Mouse (Mus musculus) liver, embryonic 16.5 days (tissue): Measurements from ENCODE around the gene Fam45a. TPM values are rescaled to one million over a fixed set of nuclear protein-coding genes. Genes with fewer than 3 reads are reported as not detected.

Experiments used
- ATAC-seq: fragments of 200-750 bp; cut with Nextera tagmentation; 2 replicates; pipeline ENCODE4 v1.8.0; 2017; ENCODE audit warnings: low read depth, mild to moderate bottlenecking, moderate number of reproducible peaks, moderate library complexity
- H3K27ac ChIP-seq: fragments of 300-500 bp; sonication (generic); 2 replicates; pipeline ENCODE4 v1.5.1; 2014; ENCODE audit warnings: mild to moderate bottlenecking, low read length
- H3K27me3 ChIP-seq: fragments of 300-500 bp; sonication (generic); 2 replicates; pipeline ENCODE4 v1.6.1; 2014; ENCODE audit warnings: low read depth, low read length, mixed read lengths; ENCODE audit not compliant: control insufficient read depth, insufficient read depth
- H3K36me3 ChIP-seq: fragments of 300-500 bp; sonication (generic); 2 replicates; pipeline ENCODE4 v1.6.1; 2014; ENCODE audit warnings: mild to moderate bottlenecking; ENCODE audit not compliant: control insufficient read depth, insufficient read depth
- H3K4me1 ChIP-seq: fragments of 300-500 bp; sonication (generic); 2 replicates; pipeline ENCODE4 v1.6.1; 2014; ENCODE audit warnings: low read depth, low read length, mixed read lengths; ENCODE audit not compliant: control insufficient read depth
- H3K4me2 ChIP-seq: fragments of 300-500 bp; sonication (generic); 2 replicates; pipeline ENCODE4 v1.6.1; 2014; ENCODE audit warnings: low read depth, low read length, mixed read lengths
- H3K4me3 ChIP-seq: fragments of 300-500 bp; sonication (generic); 2 replicates; pipeline ENCODE4 v1.5.1; 2014; ENCODE audit warnings: low read depth, mild to moderate bottlenecking, low read length
- H3K9ac ChIP-seq: fragments of 300-500 bp; sonication (generic); 2 replicates; pipeline ENCODE4 v1.6.1; 2014; ENCODE audit warnings: low read depth, low read length
- H3K9me3 ChIP-seq: fragments of 300-500 bp; sonication (generic); replicated peaks from 2 replicates; pipeline ENCODE4 v1.6.1; 2016; ENCODE audit warnings: low read length; ENCODE audit not compliant: control insufficient read depth
- WGBS: fragments of 180-500 bp; shearing (Covaris S2); extraction: QIAGEN DNeasy Blood & Tissue Kit; methylation state at CpG from one replicate; pipeline ENCODE4 v1.1.7; 2014; ENCODE audit not compliant: insufficient replicate concordance; 5-methylcytosine and 5-hydroxymethylcytosine counted together
- polyA plus RNA-seq: library from polyadenylated mRNA; unstranded; fragments of >200 nt; fragmentation: Nextera tagmentation; extraction: Ambion mirVana; gene quantifications from 2 replicates; pipeline ENCODE4 v1.2.1, GENCODE M21; 2015

Fam45a gene
- polyA plus RNA-seq = 21.0 and 21.1 TPM in 2 replicates

DNA sequence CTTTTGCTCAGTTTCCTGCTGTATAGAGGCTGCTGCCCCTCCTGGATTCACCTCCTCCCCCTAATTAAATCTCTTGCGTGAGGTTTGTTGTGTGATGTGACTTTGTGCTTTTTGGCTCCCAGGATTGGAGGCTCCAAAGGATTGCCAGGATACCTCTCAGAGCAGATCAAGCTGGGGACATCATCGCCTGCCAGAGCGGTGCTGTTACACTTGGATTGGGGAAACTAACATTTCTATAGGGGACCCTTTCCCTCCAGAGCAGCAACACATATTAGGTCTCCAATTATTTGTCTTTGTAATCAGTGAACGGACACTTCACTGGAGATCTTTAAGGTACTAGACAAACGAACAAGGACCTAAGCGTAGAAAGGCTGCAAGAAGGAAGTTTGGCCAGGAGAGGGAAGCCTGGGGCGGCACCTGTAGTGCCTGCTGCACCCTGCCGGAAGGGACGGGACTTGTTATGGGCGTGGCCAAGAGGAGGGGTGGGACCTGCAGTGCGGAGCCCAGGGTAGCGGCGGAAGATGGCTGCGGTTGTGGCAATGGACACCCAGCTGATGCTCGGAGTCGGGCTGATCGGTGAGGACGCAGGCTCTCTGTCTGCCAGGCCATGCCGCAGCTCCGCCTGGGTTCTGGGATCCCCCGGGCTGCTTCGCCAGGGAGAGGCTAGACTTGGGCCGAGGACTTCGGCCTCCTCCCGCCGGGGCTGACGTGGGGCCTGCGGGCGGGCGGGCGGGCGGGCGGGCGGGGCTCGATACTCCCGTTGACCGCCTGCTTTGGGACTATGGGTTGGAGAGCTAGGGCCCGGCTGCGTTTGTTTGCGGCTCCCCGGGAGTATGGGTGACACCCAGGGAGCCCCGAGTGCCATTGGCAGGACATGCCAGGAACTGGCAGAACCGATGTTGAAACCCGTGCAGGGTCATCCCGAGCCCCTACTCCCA is at the start of gene Fam45a:
Fam45a (plus strand) TSS at position 488 of the 938 bp plus-strand sequence.
- Histone ChIP-seq H3K4me2 (peak within 1 kb of the TSS; percentile 82), H3K36me3 (peaks cover 7% of the 10 kb centered on the region), H3K27me3 (no peaks in the 10 kb centered on the region), H3K4me1 (peaks cover 29% of the 10 kb centered on the region), H3K9ac (peak within 1 kb of the TSS; percentile 89), H3K4me3 (peak within 1 kb of the TSS; percentile 86), H3K9me3 (no peaks in the 10 kb centered on the region), H3K27ac (peak within 1 kb of the TSS; percentile 87)
- WGBS = 4% methylated on average over 45 of the region's 45 CpGs
- ATAC-seq = peak; percentile 99

GRCm38 (mm10) chr19:60773366-60773765 is 38.0 kb upstream of the Fam45a start:
- Histone ChIP-seq H3K9ac (no peak overlapping the region), H3K4me3 (no peak overlapping the region), H3K4me1 (no peaks in the 10 kb centered on the region), H3K27me3 (no peaks in the 10 kb centered on the region), H3K9me3 (no peaks in the 10 kb centered on the region), H3K4me2 (no peak overlapping the region), H3K27ac (no peak overlapping the region), H3K36me3 (peaks cover 78% of the 10 kb centered on the region)
- ATAC-seq = no peak
- 74% methylated on average over 6 of the region's 6 CpGs for WGBS

GRCm38 (mm10) chr19:60782034-60782433 is 29.4 kb upstream of the Fam45a start:
- Histone ChIP-seq H3K4me3 (no peak overlapping the region), H3K4me1 (peaks cover 8% of the 10 kb centered on the region), H3K9me3 (no peaks in the 10 kb centered on the region), H3K27ac (no peak overlapping the region), H3K27me3 (no peaks in the 10 kb centered on the region), H3K4me2 (no peak overlapping the region), H3K36me3 (peaks cover 29% of the 10 kb centered on the region), H3K9ac (no peak overlapping the region)
- WGBS = 75% methylated on average over 3 of the region's 3 CpGs
- no peak for ATAC-seq

DNA sequence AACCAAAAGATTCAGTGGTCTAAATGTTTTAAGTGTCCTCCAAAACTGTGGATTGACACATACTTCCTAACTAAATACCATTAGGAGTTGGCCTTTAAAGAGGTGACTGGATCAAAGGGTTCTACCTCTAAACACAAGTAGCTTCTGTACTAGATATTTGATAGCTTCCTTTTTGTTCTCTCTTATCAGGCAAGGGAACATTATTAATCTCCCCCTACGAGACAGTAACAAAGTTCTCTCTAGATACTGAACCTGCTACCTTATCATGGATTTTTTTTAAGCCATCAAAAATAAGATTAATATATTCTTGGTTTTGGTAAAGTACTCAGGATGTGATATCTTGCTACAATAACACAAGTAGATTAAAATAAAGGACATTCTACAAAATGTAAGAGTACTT is 26.7 kb upstream of the Fam45a start:
- Histone ChIP-seq H3K36me3 (peaks cover 12% of the 10 kb centered on the region), H3K27ac (no peak overlapping the region), H3K4me2 (no peak overlapping the region), H3K4me1 (peaks cover 12% of the 10 kb centered on the region), H3K4me3 (no peak overlapping the region), H3K9ac (no peak overlapping the region), H3K27me3 (no peaks in the 10 kb centered on the region), H3K9me3 (no peaks in the 10 kb centered on the region)
- 12% methylated on average over 1 of the region's 1 CpGs for WGBS
- ATAC-seq = no peak

GRCm38 (mm10) chr19:60787465-60788150 is 23.8 kb upstream of the Fam45a start:
- Histone ChIP-seq H3K9ac (peak overlapping the region; percentile 34; the same call in 1 of the 2 replicates), H3K4me2 (peak overlapping the region; percentile 82), H3K9me3 (no peaks in the 10 kb centered on the region), H3K27me3 (no peaks in the 10 kb centered on the region), H3K27ac (no peak overlapping the region), H3K4me1 (peaks cover 18% of the 10 kb centered on the region), H3K4me3 (peak overlapping the region; percentile 40), H3K36me3 (no peaks in the 10 kb centered on the region)
- 29% methylated on average over 2 of the region's 2 CpGs for WGBS
- no peak for ATAC-seq

- H3K36me3 ChIP-seq = no peaks in the 10 kb centered on the region
- peak overlapping the region; percentile 35 for H3K9ac ChIP-seq
- peaks cover 18% of the 10 kb centered on the region for H3K4me1 ChIP-seq
- no peaks in the 10 kb centered on the region for H3K9me3 ChIP-seq
- H3K27ac ChIP-seq = peak overlapping the region; percentile 63; the same call in 1 of the 2 replicates
- no peak for ATAC-seq
- 26% methylated on average over 6 of the region's 6 CpGs for WGBS
- H3K4me2 ChIP-seq = peak overlapping the region; percentile 82
- H3K27me3 ChIP-seq = no peaks in the 10 kb centered on the region
- H3K4me3 ChIP-seq = peak overlapping the region; percentile 65
These were observed 23.0 kb upstream of the Fam45a start for GRCm38 (mm10) chr19:60788214-60788960.

DNA sequence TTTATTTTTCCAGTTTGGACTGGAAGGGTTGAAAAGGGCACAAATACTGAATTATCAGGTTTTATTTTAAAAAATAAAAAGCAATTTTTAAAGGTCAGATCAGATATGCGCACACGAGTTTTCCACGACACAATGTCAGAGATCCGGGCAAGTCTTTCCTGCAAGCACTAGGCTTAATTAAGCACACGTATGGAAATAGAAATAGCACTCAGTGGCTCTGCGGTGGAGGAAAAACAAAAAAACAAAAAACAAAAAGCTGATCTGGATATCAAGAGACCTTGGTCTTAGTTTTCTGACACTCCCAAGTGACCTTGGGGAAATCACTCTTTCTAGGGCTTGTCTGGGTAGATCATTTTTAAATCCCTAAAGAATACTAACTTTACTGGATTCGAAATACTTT is 21.9 kb upstream of the Fam45a start:
- 2% methylated on average over 7 of the region's 7 CpGs for WGBS

GRCm38 (mm10) chr19:60789919-60790506 is 21.4 kb upstream of the Fam45a start:
- Histone ChIP-seq H3K27ac (peak overlapping the region; percentile 99), H3K4me3 (peak overlapping the region; percentile 100), H3K9me3 (no peaks in the 10 kb centered on the region), H3K27me3 (no peaks in the 10 kb centered on the region), H3K36me3 (no peaks in the 10 kb centered on the region), H3K4me2 (peak overlapping the region; percentile 87), H3K4me1 (peaks cover 16% of the 10 kb centered on the region), H3K9ac (peak overlapping the region; percentile 100)
- ATAC-seq = peak; percentile 55
- under 1% methylated on average over 55 of the region's 60 CpGs for WGBS

More for the DNA sequence above, 21.9 kb upstream of the Fam45a start:
- Histone ChIP-seq H3K4me2 (peak overlapping the region; percentile 87), H3K9ac (peak overlapping the region; percentile 100), H3K36me3 (no peaks in the 10 kb centered on the region), H3K27me3 (no peaks in the 10 kb centered on the region), H3K27ac (peak overlapping the region; percentile 99), H3K4me1 (peaks cover 17% of the 10 kb centered on the region), H3K4me3 (peak overlapping the region; percentile 100), H3K9me3 (no peaks in the 10 kb centered on the region)
- ATAC-seq = no peak
